Mouse (Mus musculus) large intestine, adult 2 months (tissue): ENCODE results near the gene Fam193a. TPM values are rescaled to one million over a fixed set of nuclear protein-coding genes. Genes with fewer than 3 reads are reported as not detected.

Experiments
- polyA plus RNA-seq: library from polyadenylated mRNA; depleted of rRNA; stranded (reverse); fragments of >200 nt; gene quantifications from 2 replicates; pipeline ENCODE4 v1.2.3, GENCODE M21; 2012; rRNA removed

Gene Fam193a
- polyA plus RNA-seq, 1 experiment: 12.0 TPM

Other genes with a start within 250 kb of the Fam193a start
- 0.05 and 0.48 TPM in 2 replicates for gene Poln, start 200.5 kb upstream of the Fam193a start, polyA plus RNA-seq
- gene Haus3, start 200.4 kb upstream of the Fam193a start, polyA plus RNA-seq: 0.77 and 0.97 TPM in 2 replicates
- 48.9 and 65.6 TPM in 2 replicates for gene Mxd4, start 182.2 kb upstream of the Fam193a start, polyA plus RNA-seq
- 0.57 and 1.9 TPM in 2 replicates for gene Zfyve28, start 81.5 kb upstream of the Fam193a start, polyA plus RNA-seq
- gene Cfap99, start 81.3 kb upstream of the Fam193a start, polyA plus RNA-seq: not detected in 2 replicates
- 60.4 and 62.9 TPM in 2 replicates for gene Rnf4, start 33.6 kb upstream of the Fam193a start, polyA plus RNA-seq
- gene Tnip2, start 144.1 kb downstream of the Fam193a start, polyA plus RNA-seq: 11.5 and 13.4 TPM in 2 replicates
- gene Sh3bp2, start 155.9 kb downstream of the Fam193a start, polyA plus RNA-seq: 15.0 and 15.4 TPM in 2 replicates
- gene Add1, start 203.7 kb downstream of the Fam193a start, polyA plus RNA-seq: 145 and 149 TPM in 2 replicates